Mouse (Mus musculus) erythroid progenitor cell, adult 5-6 weeks (primary cell): ENCODE measurements around the gene Meis3. TPM values are rescaled to one million over a fixed set of nuclear protein-coding genes. Genes with fewer than 3 reads are reported as not detected.

Source experiments
- ATAC-seq: replicated peaks from 2 replicates; pipeline ENCODE4 v1.8.0; 2016; ENCODE audit warnings: moderate number of reproducible peaks, mild to moderate bottlenecking, moderate TSS enrichment, inconsistent platforms; ENCODE audit not compliant: poor library complexity, low FRiP score, severe bottlenecking
- total RNA-seq, 2 experiments: library from RNA; stranded (forward) in 1 of 2; stranded (reverse) in 1 of 2; fragments of 150-400 nt in 1 of 2; fragments of 186-747, 209-891 nt in 1 of 2; gene quantifications; 2 replicates each; pipeline versions ENCODE4 v1.2.3 to v1.2.4; 2015 to 2017; ENCODE audit warnings: low replicate concordance in 2 of 2

Gene Meis3
- 1.3 TPM in 1 of 2 replicates, not detected in the other for total RNA-seq (2015; ENCODE audit: low replicate concordance)
- total RNA-seq (2017; ENCODE audit: low replicate concordance) = not detected in 2 replicates

GRCm38 (mm10) chr7:16174597-16175541, at the start of gene Meis3:
Gene Meis3 (plus strand): TSS chr7:16175090.
- ATAC-seq = no peak

GRCm38 (mm10) chr7:16125829-16126228, 49.1 kb upstream of the Meis3 start:
- ATAC-seq = no peak

GRCm38 (mm10) chr7:16128344-16128743, 46.5 kb upstream of the Meis3 start:
- ATAC-seq = no peak

GRCm38 (mm10) chr7:16128899-16129298, 46.0 kb upstream of the Meis3 start:
- ATAC-seq = no peak

GRCm38 (mm10) chr7:16129421-16129845, 45.5 kb upstream of the Meis3 start, which contains the start of gene Slc8a2:
Gene Slc8a2 (plus strand): TSS chr7:16129826.
- no peak for ATAC-seq

GRCm38 (mm10) chr7:16129846-16130691, 44.8 kb upstream of the Meis3 start:
- no peak for ATAC-seq

- ATAC-seq = no peak
These were observed 43.8 kb upstream of the Meis3 start for GRCm38 (mm10) chr7:16130956-16131634.

GRCm38 (mm10) chr7:16132161-16132581, 42.7 kb upstream of the Meis3 start:
- no peak for ATAC-seq

- no peak for ATAC-seq
These were observed 42.0 kb upstream of the Meis3 start for GRCm38 (mm10) chr7:16132926-16133325.

- ATAC-seq = no peak
These were observed 41.2 kb upstream of the Meis3 start for GRCm38 (mm10) chr7:16133691-16134090.

- no peak for ATAC-seq
These were observed 39.9 kb upstream of the Meis3 start for GRCm38 (mm10) chr7:16134951-16135392.

- 0 out of 2 replicates have a peak, but pooled peaks have one; percentile 52 for ATAC-seq
These were observed 28.1 kb upstream of the Meis3 start for GRCm38 (mm10) chr7:16146489-16147410.

- ATAC-seq = no peak; the same call in 1 of the 2 replicates
These were observed 27.2 kb upstream of the Meis3 start for GRCm38 (mm10) chr7:16147643-16148042.

GRCm38 (mm10) chr7:16149241-16149640, 25.6 kb upstream of the Meis3 start:
- no peak for ATAC-seq

GRCm38 (mm10) chr7:16150191-16151145, 24.4 kb upstream of the Meis3 start:
- ATAC-seq = no peak

GRCm38 (mm10) chr7:16153522-16153921, 21.4 kb upstream of the Meis3 start:
- ATAC-seq = peak; percentile 71

GRCm38 (mm10) chr7:16155132-16155872, 19.6 kb upstream of the Meis3 start:
- no peak for ATAC-seq
